Mouse (Mus musculus) thymus, adult 2 months (tissue): Measurements from ENCODE around the gene Urb2. TPM values are rescaled to one million over a fixed set of nuclear protein-coding genes. Genes with fewer than 3 reads are reported as not detected.

Experiments used
- DNase-seq: peaks from one replicate; pipeline ENCODE4 v3.0.0; 2021
- H3K27ac ChIP-seq: fragments of 200-500 bp; 2 replicates; pipeline ENCODE4 v1.5.1; 2012; ENCODE audit warnings: low read length, control low read depth; ENCODE audit not compliant: control insufficient read depth, insufficient read depth
- H3K27me3 ChIP-seq: fragments of 200-500 bp; 2 replicates; pipeline ENCODE4 v1.6.1; 2012; ENCODE audit warnings: mild to moderate bottlenecking, low read length, moderate library complexity, mixed read lengths; ENCODE audit not compliant: control insufficient read depth, insufficient read depth
- H3K36me3 ChIP-seq: fragments of 200-500 bp; 2 replicates; pipeline ENCODE4 v1.6.1; 2012; ENCODE audit warnings: mild to moderate bottlenecking, low read length, moderate library complexity; ENCODE audit not compliant: control insufficient read depth, insufficient read depth
- H3K4me1 ChIP-seq: fragments of 200-500 bp; replicated peaks from 2 replicates; pipeline ENCODE4 v1.6.1; 2012; ENCODE audit warnings: low read length; ENCODE audit not compliant: control insufficient read depth, insufficient read depth
- H3K4me3 ChIP-seq: fragments of 200-500 bp; 2 replicates; pipeline ENCODE4 v1.5.1; 2012; ENCODE audit warnings: mild to moderate bottlenecking, low read length, control low read depth, moderate library complexity; ENCODE audit not compliant: control insufficient read depth, insufficient read depth
- CTCF ChIP-seq: fragments of 200-500 bp; IDR thresholded peaks from 2 replicates; pipeline ENCODE4 v1.5.1; 2012; ENCODE audit warnings: mild to moderate bottlenecking, control low read depth, low read length, moderate library complexity, borderline replicate concordance; ENCODE audit not compliant: control insufficient read depth, poor library complexity, insufficient read depth; ENCODE audit errors: extremely low read depth
- POLR2A ChIP-seq: fragments of 200-500 bp; IDR thresholded peaks from 2 replicates; pipeline ENCODE4 v1.6.1; 2012; ENCODE audit warnings: mild to moderate bottlenecking, low read length, control low read depth, moderate library complexity; ENCODE audit not compliant: control insufficient read depth, poor library complexity, insufficient read depth; ENCODE audit errors: extremely low read depth
- WGBS: fragments of 180-500 bp; shearing (Covaris S2); methylation state at CpG from one replicate; pipeline ENCODE4 v1.1.7; 2018; 5-methylcytosine and 5-hydroxymethylcytosine counted together
- polyA plus RNA-seq: library from polyadenylated mRNA; depleted of rRNA; stranded (reverse); fragments of >200 nt; gene quantifications from 2 replicates; pipeline ENCODE4 v1.2.3, GENCODE M21; 2012

The Urb2 gene
- polyA plus RNA-seq, 1 experiment, result 16.2 TPM

GRCm38 (mm10) chr8:123992587-123992986 is 28.7 kb upstream of the Urb2 start:
- Histone ChIP-seq H3K4me3 (no peak overlapping the region), H3K4me1 (no peaks in the 10 kb centered on the region; the same call in 1 of the 2 replicates), H3K27ac (no peak overlapping the region), H3K27me3 (no peaks in the 10 kb centered on the region), H3K36me3 (peaks cover 35% of the 10 kb centered on the region)
- TF ChIP-seq POLR2A (no peak), CTCF (no peak)
- 94% methylated on average over 8 of the region's 8 CpGs for WGBS
- DNase-seq, result no peak

- H3K27me3 ChIP-seq, result no peaks in the 10 kb centered on the region
- no peaks in the 10 kb centered on the region; the same call in 1 of the 2 replicates for H3K4me1 ChIP-seq
- DNase-seq, result no peak
- TF ChIP-seq CTCF, result no peak
- no peak for TF ChIP-seq POLR2A
- 96% methylated on average over 5 of the region's 5 CpGs for WGBS
- no peak overlapping the region for H3K4me3 ChIP-seq
- peaks cover 39% of the 10 kb centered on the region for H3K36me3 ChIP-seq
- no peak overlapping the region for H3K27ac ChIP-seq
Observed at GRCm38 (mm10) chr8:123993597-123993996, 27.7 kb upstream of the Urb2 start.

DNA sequence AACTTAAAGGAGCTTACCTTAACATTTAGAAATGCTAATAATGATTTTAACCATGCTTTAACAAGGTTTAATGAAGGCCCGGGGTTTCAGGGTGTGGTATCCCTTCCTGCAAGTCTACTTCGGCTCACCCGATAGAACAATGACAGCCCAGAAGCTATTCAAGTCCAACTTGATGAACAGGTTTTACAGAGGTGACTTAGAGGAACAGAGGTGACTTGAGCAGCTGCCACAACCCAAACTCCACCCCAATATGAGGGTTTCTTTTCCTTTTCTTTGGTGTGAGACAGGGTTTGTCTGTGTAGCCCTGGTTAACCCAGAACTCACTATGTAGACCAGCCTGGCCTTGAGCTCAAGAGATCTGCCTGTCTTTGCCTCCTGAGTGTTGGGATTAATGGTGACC is 27.3 kb upstream of the Urb2 start:
- 93% methylated on average over 3 of the region's 3 CpGs for WGBS
- Histone ChIP-seq H3K4me1 (no peaks in the 10 kb centered on the region; the same call in 1 of the 2 replicates), H3K27me3 (no peaks in the 10 kb centered on the region), H3K27ac (no peak overlapping the region), H3K36me3 (peaks cover 43% of the 10 kb centered on the region), H3K4me3 (no peak overlapping the region)
- no peak for DNase-seq
- TF ChIP-seq CTCF (no peak), POLR2A (no peak)

DNA sequence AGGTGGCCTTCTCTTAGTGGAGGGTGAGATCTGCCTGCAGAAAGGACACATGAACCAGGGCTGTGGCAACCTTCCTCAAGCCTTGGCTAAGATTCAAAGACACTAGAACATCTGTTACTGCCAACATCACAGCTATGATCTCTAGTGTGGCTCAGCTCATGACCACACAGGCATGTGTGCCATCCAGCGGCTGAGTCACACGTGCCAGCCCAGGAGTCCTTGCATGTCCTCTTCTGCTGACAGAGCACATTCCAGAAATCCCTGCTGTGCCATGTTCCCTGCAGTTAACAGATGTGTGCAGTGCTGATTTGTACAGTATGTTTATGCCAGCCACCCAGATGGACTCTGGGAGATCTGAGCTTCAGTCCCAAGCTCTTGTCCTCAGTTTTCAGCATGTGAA is 21.7 kb upstream of the Urb2 start:
- WGBS, result 14% methylated on average over 2 of the region's 2 CpGs
- Histone ChIP-seq H3K36me3 (peaks cover 71% of the 10 kb centered on the region), H3K4me3 (no peak overlapping the region), H3K4me1 (no peaks in the 10 kb centered on the region), H3K27me3 (no peaks in the 10 kb centered on the region), H3K27ac (no peak overlapping the region)
- TF ChIP-seq POLR2A, result no peak
- TF ChIP-seq CTCF, result no peak
- no peak for DNase-seq

DNA sequence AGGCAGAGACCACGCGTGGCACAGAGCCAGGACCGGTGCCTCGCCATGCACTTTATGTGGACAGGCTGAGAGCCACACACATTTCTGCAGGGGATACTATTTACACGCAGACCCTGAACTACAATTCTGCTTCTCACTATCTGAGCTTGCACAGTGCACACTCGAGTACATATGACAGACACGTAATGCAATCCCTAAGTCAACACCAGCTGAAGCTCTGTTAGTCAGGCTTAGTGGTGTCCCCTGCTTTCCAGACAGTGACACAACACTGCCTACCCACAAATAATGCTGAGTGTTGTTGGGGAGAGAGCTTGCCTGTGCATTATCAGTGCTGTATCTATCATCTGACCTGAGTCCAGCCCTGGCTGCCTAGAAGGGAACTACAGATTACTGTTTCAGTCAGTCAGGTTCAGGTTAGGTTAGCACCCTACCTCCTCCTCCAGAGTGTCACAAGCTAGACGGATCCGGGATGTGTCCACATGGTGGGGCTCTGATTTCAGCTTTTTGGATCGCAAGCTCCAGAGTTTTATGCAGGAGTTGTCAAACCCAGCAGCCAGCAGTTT is 18.7 kb upstream of the Urb2 start:
- WGBS, result 94% methylated on average over 10 of the region's 10 CpGs
- H3K27ac ChIP-seq, result no peak overlapping the region
- no peaks in the 10 kb centered on the region for H3K27me3 ChIP-seq
- no peak overlapping the region for H3K4me3 ChIP-seq
- no peak for DNase-seq
- TF ChIP-seq POLR2A, result no peak
- TF ChIP-seq CTCF, result no peak
- H3K36me3 ChIP-seq, result peaks cover 75% of the 10 kb centered on the region
- no peaks in the 10 kb centered on the region for H3K4me1 ChIP-seq

DNA sequence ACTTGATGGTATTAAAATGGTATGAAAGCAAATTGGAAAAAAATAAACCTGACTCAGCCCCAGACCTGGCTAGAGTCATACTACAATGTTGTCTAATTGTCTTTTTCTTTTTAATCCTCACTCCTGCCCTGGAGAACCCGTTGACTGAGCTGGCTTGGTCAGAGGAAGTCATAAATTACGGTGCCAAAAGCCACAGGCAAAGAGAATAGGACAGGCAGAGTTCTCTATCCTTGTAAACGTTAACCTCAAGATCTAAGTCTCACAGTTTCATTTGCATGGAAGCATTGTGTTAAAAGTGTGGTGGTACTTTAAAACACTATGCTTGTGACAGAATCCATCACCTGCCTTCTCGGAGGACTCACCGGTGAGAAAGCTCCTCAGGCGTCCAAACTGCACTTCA is 13.5 kb upstream of the Urb2 start:
- no peak overlapping the region for H3K27ac ChIP-seq
- peaks cover 65% of the 10 kb centered on the region for H3K36me3 ChIP-seq
- H3K27me3 ChIP-seq, result no peaks in the 10 kb centered on the region

DNA sequence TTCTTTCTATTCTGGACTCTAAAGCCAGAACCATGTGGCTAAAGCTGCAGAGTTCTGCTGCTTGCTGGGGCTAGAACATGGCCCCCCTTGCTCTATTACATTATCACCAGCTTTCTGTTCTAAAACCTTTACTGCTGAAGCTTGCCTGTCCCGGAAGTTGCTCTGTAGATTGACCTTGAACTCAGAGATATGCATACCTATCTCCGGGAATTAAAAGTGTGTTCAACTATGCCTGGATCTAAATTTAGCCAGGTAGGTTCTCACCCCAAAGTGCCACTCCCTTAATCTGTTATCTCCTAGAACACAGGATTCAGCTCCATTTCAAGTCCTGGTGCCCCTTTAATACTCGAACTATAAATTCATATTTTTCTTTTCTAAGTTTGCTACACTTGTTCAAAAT is 9.7 kb upstream of the Urb2 start:
- H3K27ac ChIP-seq, result no peak overlapping the region

More for the DNA sequence above, 13.5 kb upstream of the Urb2 start:
- DNase-seq, result no peak
- no peak overlapping the region for H3K4me3 ChIP-seq
- 66% methylated on average over 6 of the region's 6 CpGs for WGBS
- no peaks in the 10 kb centered on the region for H3K4me1 ChIP-seq
- TF ChIP-seq CTCF (no peak), POLR2A (no peak)

More for the DNA sequence above, 9.7 kb upstream of the Urb2 start:
- no peaks in the 10 kb centered on the region for H3K27me3 ChIP-seq
- no peak overlapping the region for H3K4me3 ChIP-seq
- no peaks in the 10 kb centered on the region; the same call in 1 of the 2 replicates for H3K4me1 ChIP-seq
- peaks cover 30% of the 10 kb centered on the region for H3K36me3 ChIP-seq
- WGBS, result 89% methylated on average over 3 of the region's 3 CpGs
- no peak for DNase-seq
- no peak for TF ChIP-seq POLR2A
- no peak for TF ChIP-seq CTCF
